Mouse (Mus musculus) retina, postnatal 1 day (tissue): ENCODE measurements around the gene Zfp142.

Experiments
- DNase-seq: peaks from one replicate; pipeline ENCODE4 v3.0.0-alpha.2; 2012

Zfp142 gene

DNA sequence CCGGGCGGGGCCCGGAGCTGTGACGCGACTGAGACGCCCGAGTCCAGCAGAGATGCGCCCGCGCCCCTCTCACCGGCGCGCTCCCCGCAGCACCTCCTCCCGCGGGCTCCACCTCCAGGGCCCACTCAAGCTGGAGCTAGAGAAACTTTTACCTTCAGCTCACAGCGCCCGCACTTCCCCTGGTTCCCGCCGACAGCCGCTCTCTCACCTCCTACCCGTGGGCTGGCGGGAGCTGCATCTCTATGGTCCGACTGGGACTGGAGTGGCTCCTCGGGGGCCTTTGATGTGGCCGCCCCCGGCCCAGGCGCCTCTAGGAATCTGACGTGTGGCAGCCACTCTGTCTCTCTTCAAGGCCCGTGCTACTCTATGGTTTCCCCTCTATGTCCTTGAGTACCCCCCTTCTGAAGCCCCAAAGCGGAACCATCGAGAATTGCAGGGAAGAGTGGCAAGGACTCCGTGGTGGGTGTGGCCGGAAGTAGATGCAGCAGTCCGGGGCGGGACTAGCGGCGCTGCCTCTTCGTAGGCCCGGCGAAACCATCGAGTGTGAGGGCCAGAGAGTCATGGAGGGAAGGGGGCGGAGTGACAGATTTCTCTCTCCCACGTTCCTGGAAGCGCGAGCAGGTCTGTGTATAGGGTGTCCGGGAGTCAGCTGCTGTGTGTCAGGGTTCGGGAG, at the start of gene Zfp142, which contains the start of gene Bcs1l:
Gene Zfp142 (minus strand): TSS at position 474 of the 673 bp plus-strand sequence.
Gene Bcs1l (plus strand): TSS at position 517 of the 673 bp plus-strand sequence.
- DNase-seq = peak; percentile 100

DNA sequence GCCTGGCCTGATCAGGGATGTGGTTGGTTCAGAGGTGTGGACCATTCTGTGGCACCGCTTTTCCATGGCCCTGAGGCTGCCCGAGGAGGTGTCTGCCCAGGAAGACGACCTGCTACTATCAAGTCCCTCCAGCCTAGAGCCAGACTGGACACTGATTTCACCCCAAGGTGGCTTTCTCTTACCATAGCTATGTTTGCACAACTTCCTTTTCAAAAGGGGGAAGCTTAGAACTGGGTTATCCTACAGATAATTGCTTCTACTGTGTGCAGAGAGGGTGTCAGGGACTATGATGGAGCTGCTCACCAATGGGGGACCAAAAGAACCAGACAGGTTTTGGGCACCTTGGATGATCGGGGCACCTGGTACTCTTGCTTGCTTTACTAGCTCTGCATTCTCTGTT, 44.7 kb upstream of the Zfp142 start:
- DNase-seq = no peak

DNA sequence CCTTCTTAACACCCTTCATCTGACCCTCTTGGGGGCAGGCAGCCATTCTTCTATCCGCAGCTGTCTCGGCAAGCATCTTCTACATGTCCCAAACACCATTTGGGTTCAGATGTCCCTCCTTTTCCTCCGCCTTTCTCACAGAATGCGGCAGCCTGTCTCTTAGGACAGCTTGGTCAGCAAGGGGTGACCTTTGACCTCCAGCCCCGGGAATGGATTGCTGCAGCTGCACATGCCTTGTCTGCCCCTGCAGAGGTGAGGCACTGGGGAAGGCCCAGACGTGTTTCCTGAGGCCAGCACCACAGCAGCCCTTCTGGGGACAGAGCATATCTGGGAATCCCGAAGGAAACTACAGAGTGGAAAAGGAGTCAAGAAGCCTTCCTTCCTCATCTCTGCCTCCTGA, 40.0 kb upstream of the Zfp142 start:
- DNase-seq = no peak

GRCm38 (mm10) chr1:74626076-74626475, 38.0 kb upstream of the Zfp142 start:
- no peak for DNase-seq

DNA sequence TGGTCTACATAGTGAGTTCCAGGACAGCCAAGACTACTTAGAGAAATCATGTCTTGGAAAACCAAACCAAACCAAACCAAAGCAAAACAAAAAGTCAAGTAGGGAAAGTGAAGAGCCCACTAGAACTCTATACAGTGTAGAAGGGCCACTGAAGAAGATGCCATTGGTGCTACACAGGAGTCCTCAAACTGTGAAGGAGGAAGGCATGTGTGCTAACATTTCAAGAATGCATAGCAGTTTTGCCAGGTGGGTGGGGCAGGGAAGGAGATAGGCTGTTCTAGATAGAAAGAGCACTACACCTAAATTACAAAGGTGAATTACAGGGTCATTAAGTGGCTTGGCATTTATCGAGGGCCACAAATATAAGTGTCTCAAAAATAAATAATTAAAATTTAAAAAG, 36.1 kb upstream of the Zfp142 start:
- no peak for DNase-seq

DNA sequence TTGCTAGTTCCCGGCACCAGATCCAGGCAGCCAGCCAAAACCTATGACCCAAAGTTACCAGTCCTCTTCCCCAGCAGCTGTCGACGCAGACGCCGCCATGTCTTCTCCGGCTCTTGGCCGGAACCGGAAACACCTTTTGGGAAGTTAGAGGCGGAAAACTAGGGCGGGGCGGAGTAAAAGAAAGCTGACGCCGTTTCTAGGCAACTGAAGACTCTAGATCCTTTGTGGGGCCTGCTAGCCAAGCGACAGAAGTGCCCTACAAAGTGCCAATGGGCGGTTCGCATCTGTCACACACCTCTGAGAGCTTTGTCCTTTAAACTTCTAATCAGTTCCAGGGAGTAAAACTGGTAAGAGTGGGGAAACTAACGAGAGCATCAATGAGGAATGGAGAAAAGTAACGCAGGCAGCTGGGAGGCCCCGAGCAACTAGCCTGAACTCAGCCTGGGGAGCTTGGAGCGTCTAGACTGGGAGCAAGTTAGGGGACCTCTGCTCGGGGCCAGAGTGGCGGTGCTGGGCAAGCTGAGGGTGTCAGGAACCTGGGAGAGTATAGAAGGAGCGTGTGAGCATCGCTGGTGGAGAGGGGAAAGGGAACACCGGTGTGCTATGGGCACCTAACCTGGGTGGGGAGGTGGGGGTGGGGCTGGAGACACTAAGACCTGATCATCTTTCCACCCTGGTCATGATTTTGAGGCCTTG, 13.4 kb upstream of the Zfp142 start, which contains the start of the genes Rnf25 and Stk36:
Gene Rnf25 (minus strand): TSS at position 131 of the 696 bp plus-strand sequence.
Gene Stk36 (plus strand): TSS at position 179 of the 696 bp plus-strand sequence.
- peak; percentile 97 for DNase-seq

DNA sequence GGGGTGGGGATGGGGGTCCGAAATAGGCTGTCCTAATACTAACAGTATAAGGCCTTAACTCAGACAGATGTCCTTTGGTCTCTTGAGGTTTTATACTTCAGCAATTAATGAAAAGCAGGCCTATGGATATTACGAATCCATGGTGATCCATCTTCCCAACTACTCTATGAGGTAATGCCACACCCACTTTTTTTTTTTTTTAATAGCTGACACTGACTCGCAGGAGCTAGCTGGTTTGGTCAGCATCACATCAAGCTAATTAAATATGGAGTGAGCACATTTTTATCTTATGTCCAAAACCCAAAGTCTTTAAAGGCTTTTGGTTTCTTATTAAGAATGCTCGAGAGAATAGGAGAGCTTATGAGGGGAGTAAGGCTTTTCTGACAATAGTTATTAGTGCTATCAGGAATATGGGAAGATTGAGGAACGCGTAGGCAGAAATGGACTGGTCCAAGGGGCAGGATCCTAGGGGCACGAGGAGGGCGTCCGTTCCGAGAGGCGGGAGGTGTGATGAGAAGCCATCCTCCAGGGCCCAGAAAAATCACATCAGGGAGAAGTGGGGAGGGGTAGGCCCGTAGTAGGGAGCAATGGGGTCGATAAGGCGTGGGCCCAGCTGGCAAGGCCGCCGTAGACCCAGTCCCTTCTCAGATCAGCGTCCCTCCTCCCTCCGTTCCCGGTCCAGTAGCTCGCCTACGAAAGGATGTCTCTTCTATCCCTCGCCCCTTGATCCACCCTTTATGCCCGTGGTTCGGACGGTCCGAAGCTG, 12.6 kb upstream of the Zfp142 start:
- DNase-seq = no peak

DNA sequence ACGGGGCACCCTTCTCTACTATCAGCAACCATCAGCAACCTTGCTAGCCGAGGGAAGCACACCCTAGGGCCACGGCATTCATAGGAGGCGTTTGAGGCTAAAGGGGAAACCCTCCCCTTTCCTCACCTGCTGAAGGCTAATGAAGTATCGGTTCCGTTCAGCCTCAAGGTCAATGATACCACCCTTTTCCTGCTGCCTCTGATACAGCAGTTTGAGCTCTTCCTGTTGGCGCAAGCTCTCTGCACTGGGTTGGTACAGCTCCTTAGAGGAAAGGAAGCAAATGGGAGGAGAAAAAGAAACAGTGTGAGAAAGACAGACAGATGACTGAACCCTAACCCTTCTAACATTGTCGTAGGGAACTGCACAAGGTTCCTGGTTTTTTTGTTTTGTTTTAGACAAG, 6.4 kb upstream of the Zfp142 start:
- DNase-seq = no peak

GRCm38 (mm10) chr1:74587233-74587772, 743 bp downstream of the Zfp142 start:
- no peak for DNase-seq

- no peak for DNase-seq
Observed at GRCm38 (mm10) chr1:74584616-74585398, 3.2 kb downstream of the Zfp142 start.

- DNase-seq = no peak
Observed at GRCm38 (mm10) chr1:74582621-74583020, 5.4 kb downstream of the Zfp142 start.

DNA sequence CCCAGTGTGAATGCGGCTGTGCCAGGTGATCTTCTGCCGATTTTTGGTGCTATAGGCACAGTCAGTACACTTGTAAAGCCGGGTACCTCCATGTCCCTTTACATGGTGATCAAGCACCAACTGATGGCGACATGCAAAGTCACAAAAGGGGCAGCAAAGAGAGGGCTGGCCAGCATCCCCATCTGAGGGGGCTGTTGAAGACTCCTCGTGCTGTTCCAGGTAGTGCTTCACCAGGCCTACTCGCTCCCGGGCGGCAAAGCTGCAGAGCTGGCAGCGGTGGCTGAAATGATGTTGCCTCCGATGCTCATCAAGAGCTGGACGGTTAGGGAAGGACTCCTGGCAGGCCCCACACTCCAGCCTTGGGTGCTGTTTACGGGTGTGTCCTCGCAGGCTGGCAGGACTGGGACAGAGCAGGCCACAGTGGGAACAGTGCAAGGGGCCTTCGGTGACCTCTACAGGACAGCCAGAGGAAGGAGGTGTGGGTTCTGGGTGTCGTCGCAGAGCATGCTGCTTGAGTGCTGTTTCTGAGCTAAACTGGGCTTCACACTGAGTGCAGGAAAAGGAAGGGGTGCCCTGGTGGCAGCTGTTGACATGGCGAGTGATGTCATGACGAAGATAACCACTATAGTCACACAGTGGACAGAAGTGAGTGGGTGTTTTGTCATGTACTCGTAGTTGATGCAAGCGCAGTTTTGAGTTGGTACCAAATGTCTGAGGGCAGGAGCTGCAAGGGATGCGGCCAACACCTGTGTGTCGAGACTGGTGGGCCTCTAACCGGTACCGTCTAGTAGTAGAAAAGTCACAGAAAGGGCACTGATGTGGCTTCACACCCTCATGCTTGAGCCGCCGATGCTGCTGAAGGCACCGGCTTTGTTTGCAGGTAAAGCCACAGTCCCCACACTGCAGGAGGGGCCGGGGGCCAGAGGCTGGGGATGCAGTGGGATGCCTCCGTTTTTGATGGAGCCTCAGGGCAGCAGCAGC, 18.0 kb downstream of the Zfp142 start:
- DNase-seq = no peak

DNA sequence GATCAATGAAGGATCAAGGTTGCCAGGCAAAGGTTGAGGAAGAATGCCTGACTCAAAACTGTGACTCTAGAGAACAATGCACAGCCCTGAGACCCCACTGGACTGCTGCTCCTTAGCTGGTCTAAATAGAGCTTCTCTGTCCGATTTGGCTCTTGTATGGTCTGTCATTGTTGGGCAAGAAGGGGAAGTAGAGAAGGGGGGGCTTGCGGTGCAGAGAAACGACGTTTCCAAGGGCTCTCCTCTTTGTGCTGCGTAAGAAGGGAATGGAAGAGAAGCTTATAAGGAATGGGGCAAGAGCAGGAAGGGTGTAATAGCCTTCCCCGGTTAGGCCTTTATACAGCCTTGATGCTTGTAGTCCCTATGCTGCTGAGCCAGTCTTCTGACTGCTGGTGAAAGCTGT, 22.2 kb downstream of the Zfp142 start:
- DNase-seq = no peak

DNA sequence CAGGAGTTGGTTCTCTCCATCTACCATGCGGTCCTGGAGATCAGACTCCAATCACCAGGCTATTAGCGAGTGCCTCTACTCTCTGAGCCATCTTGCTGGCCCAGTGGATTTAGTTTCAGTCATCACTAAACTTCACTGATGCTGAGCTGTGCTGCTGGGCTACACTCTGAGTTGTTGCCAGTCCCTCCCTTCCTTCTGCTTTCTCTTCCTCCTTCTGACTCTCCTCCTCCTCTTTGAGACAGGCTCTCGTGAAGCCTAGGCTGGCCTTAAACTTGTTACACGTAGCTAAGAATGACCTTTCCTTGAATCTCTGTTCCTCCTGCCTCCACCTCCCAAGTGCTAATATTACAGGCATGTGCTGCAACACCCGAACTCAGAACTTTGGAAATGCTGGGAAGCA, 29.0 kb downstream of the Zfp142 start:
- no peak for DNase-seq

DNA sequence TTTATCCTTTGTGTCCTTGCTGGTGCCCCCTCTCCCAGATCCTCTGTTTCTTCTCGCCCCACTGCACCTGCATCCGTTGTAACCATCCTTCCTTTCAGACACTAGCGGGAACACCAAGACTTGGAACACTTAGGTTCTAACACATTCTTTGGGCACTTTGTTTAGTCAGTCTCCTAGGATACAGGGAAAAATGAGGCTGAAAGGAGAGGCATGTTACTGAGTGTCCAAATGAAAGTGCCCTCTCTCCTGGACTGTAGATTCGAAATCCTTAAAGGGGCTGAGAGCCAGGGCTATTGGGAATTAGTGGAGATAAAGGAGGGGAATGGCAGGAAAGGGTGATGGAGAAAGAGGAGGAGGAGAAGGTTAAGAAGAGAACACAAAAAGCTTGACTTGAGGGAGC, 43.9 kb downstream of the Zfp142 start, which contains the start of gene Usp37:
Gene Usp37 (minus strand): TSS at position 101 of the 400 bp plus-strand sequence.
- no peak for DNase-seq

DNA sequence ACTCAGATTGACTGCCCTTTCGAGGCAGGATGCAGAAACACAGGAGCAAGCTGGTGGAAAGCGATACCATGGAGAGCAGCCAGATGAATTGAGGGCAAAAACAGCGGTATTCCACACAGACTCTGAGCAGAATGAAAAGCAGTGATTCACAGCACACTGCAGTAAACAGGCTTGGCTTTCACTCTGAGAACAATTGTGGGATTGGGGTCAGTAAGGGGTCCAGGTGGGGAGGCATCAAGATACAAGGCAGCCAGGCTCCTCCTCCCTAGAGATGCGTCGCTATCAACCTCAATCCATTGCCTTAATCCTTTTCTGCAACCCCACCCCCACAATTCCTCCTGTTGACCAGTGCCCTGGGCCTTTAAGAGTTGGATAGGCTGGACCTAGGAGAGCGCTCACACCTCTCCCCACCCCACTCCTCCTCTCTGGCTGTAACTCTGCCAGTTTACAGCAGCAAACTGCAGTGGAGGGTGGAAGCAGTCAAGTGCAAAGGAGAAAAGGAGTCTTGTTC, 45.5 kb downstream of the Zfp142 start, which contains the start of gene Plcd4:
Gene Plcd4 (plus strand): TSS at position 438 of the 511 bp plus-strand sequence.
- peak; percentile 77 for DNase-seq

- no peak for DNase-seq
Observed at GRCm38 (mm10) chr1:74538650-74539049, 49.4 kb downstream of the Zfp142 start.

DNA sequence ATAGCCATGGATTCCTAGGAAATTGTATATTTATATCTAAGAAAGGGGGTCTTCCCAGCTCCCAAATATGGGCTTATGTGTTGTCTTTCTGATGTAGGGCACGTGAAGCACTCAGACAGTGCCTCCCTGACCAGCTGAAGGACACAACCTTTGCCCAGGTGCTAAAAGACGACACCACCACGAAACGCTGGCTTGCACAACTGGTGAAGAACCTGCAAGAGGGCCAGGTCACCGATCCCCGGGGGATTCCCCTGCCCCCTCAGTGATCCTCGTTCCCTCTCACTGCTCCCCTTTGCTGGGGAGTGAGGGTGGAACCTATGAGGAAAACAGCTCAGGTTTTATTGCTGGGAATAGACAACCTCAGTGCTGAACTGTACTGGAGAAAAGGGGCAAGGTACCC, 59.5 kb downstream of the Zfp142 start:
- DNase-seq = no peak

GRCm38 (mm10) chr1:74524746-74525145, 63.3 kb downstream of the Zfp142 start:
- no peak for DNase-seq

DNA sequence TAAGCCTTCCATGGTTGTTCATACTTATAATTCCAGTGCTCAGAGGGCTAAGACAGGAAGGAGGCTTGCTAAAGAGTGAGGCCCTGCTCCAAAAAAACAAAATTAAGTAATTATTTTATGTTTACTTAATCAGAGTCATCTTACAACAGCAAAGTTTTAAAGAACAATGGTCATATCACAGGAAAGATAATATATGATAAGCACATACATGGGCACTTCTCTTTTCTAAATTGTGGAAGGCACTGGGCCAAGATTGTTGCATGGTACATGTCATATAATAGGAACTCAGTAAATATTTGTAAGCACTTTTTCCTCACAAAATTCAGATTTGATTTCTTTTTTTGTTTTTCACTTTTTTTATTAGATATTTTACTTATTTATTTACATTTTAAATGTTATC, 68.2 kb downstream of the Zfp142 start:
- no peak for DNase-seq
